Mouse (Mus musculus) stomach, postnatal 0 days (tissue): ENCODE results near the gene Cd33. TPM values are rescaled to one million over a fixed set of nuclear protein-coding genes. Genes with fewer than 3 reads are reported as not detected.

Experiments
- ATAC-seq: fragments of 200-750 bp; cut with Nextera tagmentation; 2 replicates; pipeline ENCODE4 v1.8.0; 2017; ENCODE audit not compliant: low FRiP score, low TSS enrichment
- DNase-seq: peaks from one replicate; pipeline ENCODE4 v3.0.0-alpha.2; 2016; ENCODE audit warnings: low spot score
- H3K27ac ChIP-seq: fragments of 300-500 bp; sonication (generic); replicated peaks from 2 replicates; pipeline ENCODE4 v1.5.1; 2014; ENCODE audit warnings: mild to moderate bottlenecking, control low read depth
- H3K27me3 ChIP-seq: fragments of 300-500 bp; sonication (generic); 2 replicates; pipeline ENCODE4 v1.6.1; 2014; ENCODE audit warnings: low read length; ENCODE audit not compliant: control insufficient read depth, insufficient read depth
- H3K36me3 ChIP-seq: fragments of 300-500 bp; sonication (generic); 2 replicates; pipeline ENCODE4 v1.6.1; 2014; ENCODE audit warnings: low read length, mixed read lengths; ENCODE audit not compliant: control insufficient read depth, insufficient read depth
- H3K4me1 ChIP-seq: fragments of 300-500 bp; sonication (generic); replicated peaks from 2 replicates; pipeline ENCODE4 v1.6.1; 2014; ENCODE audit warnings: antibody characterized with exemption; ENCODE audit not compliant: control insufficient read depth, insufficient read depth
- H3K4me2 ChIP-seq: fragments of 300-500 bp; sonication (generic); replicated peaks from 2 replicates; pipeline ENCODE4 v1.6.1; 2014; ENCODE audit warnings: low read depth, mild to moderate bottlenecking, control low read depth, moderate library complexity
- H3K4me3 ChIP-seq: fragments of 300-500 bp; sonication (generic); 2 replicates; pipeline ENCODE4 v1.5.1; 2014; ENCODE audit warnings: low read depth, low read length, control low read depth
- H3K9ac ChIP-seq: fragments of 300-500 bp; sonication (generic); 2 replicates; pipeline ENCODE4 v1.6.1; 2014; ENCODE audit warnings: mild to moderate bottlenecking, low read length, control low read depth, mixed read lengths
- H3K9me3 ChIP-seq: fragments of 300-500 bp; sonication (generic); 2 replicates; pipeline ENCODE4 v1.6.1; 2016; ENCODE audit warnings: low read length; ENCODE audit not compliant: control insufficient read depth
- CTCF ChIP-seq: IDR thresholded peaks from 2 replicates; pipeline ENCODE4 v1.5.1; 2016; ENCODE audit warnings: antibody characterized with exemption, low read depth, mild to moderate bottlenecking, moderate library complexity
- EP300 ChIP-seq: optimal IDR thresholded peaks from 2 replicates; pipeline ENCODE3; 2016; ENCODE audit warnings: antibody characterized with exemption
- WGBS: fragments of 180-500 bp; shearing (Covaris S2); extraction: QIAGEN DNeasy Blood & Tissue Kit; methylation state at CpG from one replicate; pipeline ENCODE4 v1.1.7; 2014; 5-methylcytosine and 5-hydroxymethylcytosine counted together
- polyA plus RNA-seq: library from polyadenylated mRNA; unstranded; fragments of >200 nt; fragmentation: Nextera tagmentation; extraction: Ambion mirVana; gene quantifications from 2 replicates; pipeline ENCODE4 v1.2.1, GENCODE M21; 2015

Cd33 gene
- polyA plus RNA-seq, 1 experiment from 2014 or later = 2.0 TPM

DNA sequence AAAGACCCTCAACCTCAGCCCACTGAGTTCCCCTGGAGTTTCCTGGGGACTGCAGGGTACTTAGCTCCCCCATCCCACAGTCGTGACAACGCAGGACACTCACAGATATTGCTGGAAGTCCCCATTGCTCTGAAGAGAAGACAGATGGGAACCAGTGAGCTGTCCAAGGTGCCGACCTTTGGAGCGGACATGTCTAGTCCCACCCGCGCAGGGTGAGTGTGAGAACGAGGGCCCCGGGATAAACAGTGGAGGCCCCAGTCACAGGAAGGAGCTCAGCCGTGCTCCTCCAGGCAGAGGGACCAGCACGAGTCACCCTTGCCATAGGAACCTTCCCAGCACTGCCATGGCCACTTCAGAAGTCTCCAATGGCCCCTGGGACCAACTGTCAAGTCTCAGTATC lies 61.0 kb downstream of the Cd33 start:
- Histone ChIP-seq H3K27ac (no peak overlapping the region), H3K4me1 (no peaks in the 10 kb centered on the region), H3K4me2 (no peak overlapping the region), H3K27me3 (no peaks in the 10 kb centered on the region), H3K36me3 (no peaks in the 10 kb centered on the region), H3K9ac (no peak overlapping the region), H3K4me3 (no peak overlapping the region), H3K9me3 (no peaks in the 10 kb centered on the region)
- WGBS = 7% methylated on average over 10 of the region's 10 CpGs
- TF ChIP-seq EP300 (no peak), CTCF (no peak)
- ATAC-seq (no peak), DNase-seq (no peak)

DNA sequence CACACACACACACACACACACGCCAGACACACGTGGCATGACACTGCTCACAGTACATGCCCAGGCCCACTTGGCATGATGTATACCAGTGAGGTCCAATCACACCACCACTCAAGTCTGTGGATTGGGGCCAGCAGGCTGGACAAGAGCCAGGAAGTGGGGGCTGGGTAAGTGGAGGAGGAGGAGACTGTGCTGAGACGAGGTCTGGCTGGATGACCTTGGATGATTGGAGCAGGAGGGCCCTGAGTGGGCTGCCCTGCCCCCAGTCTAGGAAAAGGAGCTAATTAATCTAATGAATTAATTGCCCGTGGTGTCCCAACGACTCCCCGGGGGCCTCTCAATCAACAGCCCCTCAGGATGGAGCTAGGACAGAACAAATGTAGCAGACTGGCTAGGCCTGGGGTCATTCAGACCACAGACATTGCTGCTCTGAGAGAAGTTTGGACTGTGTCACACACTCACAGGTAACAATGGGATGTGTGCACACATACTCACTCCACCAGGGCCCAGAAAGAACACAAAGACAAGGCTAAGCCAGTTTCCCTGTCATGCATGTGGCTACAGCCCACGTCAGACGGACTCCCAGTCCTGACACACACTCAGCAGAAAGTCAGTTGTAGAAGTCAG lies 62.0 kb downstream of the Cd33 start:
- DNase-seq (no peak), ATAC-seq (no peak; the same call in 1 of the 2 replicates)
- no peaks in the 10 kb centered on the region for H3K27me3 ChIP-seq
- no peak overlapping the region for H3K9ac ChIP-seq
- no peak overlapping the region for H3K4me2 ChIP-seq
- WGBS = 64% methylated on average over 8 of the region's 8 CpGs
- H3K27ac ChIP-seq = no peak overlapping the region
- H3K4me3 ChIP-seq = no peak overlapping the region
- H3K4me1 ChIP-seq = no peaks in the 10 kb centered on the region
- no peaks in the 10 kb centered on the region for H3K36me3 ChIP-seq
- H3K9me3 ChIP-seq = no peaks in the 10 kb centered on the region
- TF ChIP-seq EP300 (no peak), CTCF (no peak)

DNA sequence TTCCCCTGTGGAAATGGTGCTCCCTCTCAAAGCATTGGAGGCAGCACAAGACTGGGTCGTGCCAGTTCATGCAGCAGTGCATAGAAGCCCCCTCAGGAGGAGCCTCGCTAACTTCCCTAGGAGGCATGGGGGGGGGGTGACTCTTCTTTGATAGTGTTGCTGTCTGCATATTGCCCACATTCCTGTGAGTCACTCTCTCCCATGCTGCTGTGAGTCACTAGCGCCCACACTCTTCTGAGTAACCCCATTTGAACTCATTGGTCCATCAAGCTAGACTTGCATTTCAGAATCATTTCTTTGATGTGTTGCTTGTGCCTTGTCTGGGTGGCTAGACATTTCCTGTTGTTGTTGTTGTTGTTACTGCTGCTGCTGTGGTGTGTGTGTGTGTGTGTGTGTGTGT lies 63.0 kb downstream of the Cd33 start:
- Histone ChIP-seq H3K4me1 (no peaks in the 10 kb centered on the region), H3K27me3 (no peaks in the 10 kb centered on the region), H3K9me3 (no peaks in the 10 kb centered on the region), H3K4me3 (no peak overlapping the region), H3K27ac (no peak overlapping the region), H3K9ac (no peak overlapping the region), H3K4me2 (no peak overlapping the region), H3K36me3 (no peaks in the 10 kb centered on the region)
- no peak for ATAC-seq
- 54% methylated on average over 3 of the region's 3 CpGs for WGBS
- TF ChIP-seq EP300 (no peak), CTCF (no peak)
- no peak for DNase-seq

DNA sequence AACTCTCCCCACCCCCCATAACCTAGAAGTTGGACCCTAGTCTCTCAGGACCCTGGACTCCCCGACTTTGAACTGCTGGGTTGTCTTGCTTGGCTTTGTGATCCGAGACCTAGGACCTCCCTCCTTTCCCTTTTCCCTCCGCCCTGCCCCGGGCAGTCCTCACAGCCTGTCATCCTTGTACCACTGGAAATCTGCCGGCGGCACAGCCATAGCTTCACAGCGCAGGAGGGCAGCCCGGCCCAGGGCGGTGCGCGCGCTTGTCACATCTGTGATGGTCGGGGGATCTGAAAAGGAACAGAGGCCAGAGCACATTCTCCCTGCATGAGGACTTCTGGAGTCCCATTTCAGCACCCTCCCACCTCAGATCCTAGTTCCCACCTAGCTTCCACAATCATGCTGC lies 67.9 kb downstream of the Cd33 start:
- Histone ChIP-seq H3K9ac (no peak overlapping the region), H3K36me3 (no peaks in the 10 kb centered on the region), H3K27me3 (no peaks in the 10 kb centered on the region), H3K4me1 (no peaks in the 10 kb centered on the region), H3K4me3 (no peak overlapping the region), H3K27ac (no peak overlapping the region), H3K4me2 (no peak overlapping the region), H3K9me3 (no peaks in the 10 kb centered on the region)
- 13% methylated on average over 13 of the region's 13 CpGs for WGBS
- TF ChIP-seq EP300 (no peak), CTCF (no peak)
- DNase-seq (no peak), ATAC-seq (no peak)

DNA sequence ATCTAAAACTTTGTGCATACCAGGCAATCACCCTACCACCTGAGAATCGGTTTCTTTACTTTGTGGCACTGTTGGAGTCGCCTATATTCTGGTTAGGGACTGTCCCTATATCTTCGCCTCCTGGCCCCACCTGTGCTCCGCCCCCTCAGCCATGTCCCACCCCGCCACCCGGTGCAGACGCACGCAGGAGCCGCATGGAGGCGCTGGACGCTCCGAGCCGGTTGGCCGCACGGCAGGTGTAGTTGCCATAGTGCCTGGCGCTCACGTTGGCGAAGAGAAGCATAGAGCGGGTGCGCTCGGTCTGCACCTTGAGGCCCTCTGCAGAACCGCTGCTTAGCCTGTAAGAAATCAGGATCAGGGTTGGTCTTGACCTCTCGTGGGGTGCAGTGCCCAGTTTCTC lies 68.5 kb downstream of the Cd33 start:
- TF ChIP-seq EP300 (no peak), CTCF (peak; percentile 49)
- no peaks in the 10 kb centered on the region for H3K9me3 ChIP-seq
- H3K9ac ChIP-seq = no peak overlapping the region
- H3K4me2 ChIP-seq = no peak overlapping the region
- ATAC-seq (0 out of 2 replicates have a peak, but pooled peaks have one; percentile 36), DNase-seq (peak; percentile 47)
- no peaks in the 10 kb centered on the region for H3K4me1 ChIP-seq
- H3K4me3 ChIP-seq = no peak overlapping the region
- 20% methylated on average over 23 of the region's 23 CpGs for WGBS
- no peaks in the 10 kb centered on the region for H3K36me3 ChIP-seq
- H3K27me3 ChIP-seq = no peaks in the 10 kb centered on the region
- no peak overlapping the region for H3K27ac ChIP-seq

Other genes with a start within 250 kb of the Cd33 start
- gene Zfp715, start 231.1 kb downstream of the Cd33 start, polyA plus RNA-seq = 5.4 and 6.5 TPM in 2 replicates
- 0.04 and 0.10 TPM in 2 replicates for gene Siglecf, start 193.1 kb downstream of the Cd33 start, polyA plus RNA-seq
- gene Siglecg, start 136.2 kb downstream of the Cd33 start, polyA plus RNA-seq = 0.12 and 0.17 TPM in 2 replicates
- 0.11 and 0.23 TPM in 2 replicates for gene Lim2, start 116.8 kb downstream of the Cd33 start, polyA plus RNA-seq
- gene Nkg7, start 107.4 kb downstream of the Cd33 start, polyA plus RNA-seq = 0.62 and 0.79 TPM in 2 replicates
- gene Cldnd2, start 103.6 kb downstream of the Cd33 start, polyA plus RNA-seq = not detected in 2 replicates
- 513 and 521 TPM in 2 replicates for gene Etfb, start 100.3 kb downstream of the Cd33 start, polyA plus RNA-seq
- gene Gm45233, start 100.3 kb downstream of the Cd33 start, polyA plus RNA-seq = 0.34 and 0.46 TPM in 2 replicates
- 36.1 and 40.5 TPM in 2 replicates for gene Vsig10l, start 81.3 kb downstream of the Cd33 start, polyA plus RNA-seq
- gene Iglon5, start 54.4 kb downstream of the Cd33 start, polyA plus RNA-seq = 0.34 and 0.35 TPM in 2 replicates
- gene 4931406B18Rik, start 38.5 kb downstream of the Cd33 start, polyA plus RNA-seq = 0.02 TPM in 1 of 2 replicates, not detected in the other
- gene Zfp658, start 17.8 kb upstream of the Cd33 start, polyA plus RNA-seq = 1.2 TPM in 2 replicates
- gene Zfp719, start 35.2 kb upstream of the Cd33 start, polyA plus RNA-seq = 4.2 and 4.6 TPM in 2 replicates
- gene Zfp819, start 62.7 kb upstream of the Cd33 start, polyA plus RNA-seq = not detected in 2 replicates
- 0.07 TPM in 1 of 2 replicates, not detected in the other for gene Ceacam18, start 90.3 kb upstream of the Cd33 start, polyA plus RNA-seq
- 0.87 and 1.3 TPM in 2 replicates for gene Siglece, start 115.7 kb upstream of the Cd33 start, polyA plus RNA-seq
- 8.5 and 9.0 TPM in 2 replicates for gene Ctu1, start 127.6 kb upstream of the Cd33 start, polyA plus RNA-seq
- gene Klk14, start 146.0 kb upstream of the Cd33 start, polyA plus RNA-seq = 4.5 and 5.8 TPM in 2 replicates
- gene Klk13, start 168.1 kb upstream of the Cd33 start, polyA plus RNA-seq = 84.7 and 93.8 TPM in 2 replicates
- 34.9 and 36.2 TPM in 2 replicates for gene Klk12, start 224.5 kb upstream of the Cd33 start, polyA plus RNA-seq
- gene Klk11, start 230.2 kb upstream of the Cd33 start, polyA plus RNA-seq = 52.3 and 54.6 TPM in 2 replicates
- 313 and 335 TPM in 2 replicates for gene Klk10, start 236.6 kb upstream of the Cd33 start, polyA plus RNA-seq
- 101 and 118 TPM in 2 replicates for gene Klk9, start 247.5 kb upstream of the Cd33 start, polyA plus RNA-seq